ENCODE assay signal across 24 mouse cellular contexts in the genomic region with DNA sequence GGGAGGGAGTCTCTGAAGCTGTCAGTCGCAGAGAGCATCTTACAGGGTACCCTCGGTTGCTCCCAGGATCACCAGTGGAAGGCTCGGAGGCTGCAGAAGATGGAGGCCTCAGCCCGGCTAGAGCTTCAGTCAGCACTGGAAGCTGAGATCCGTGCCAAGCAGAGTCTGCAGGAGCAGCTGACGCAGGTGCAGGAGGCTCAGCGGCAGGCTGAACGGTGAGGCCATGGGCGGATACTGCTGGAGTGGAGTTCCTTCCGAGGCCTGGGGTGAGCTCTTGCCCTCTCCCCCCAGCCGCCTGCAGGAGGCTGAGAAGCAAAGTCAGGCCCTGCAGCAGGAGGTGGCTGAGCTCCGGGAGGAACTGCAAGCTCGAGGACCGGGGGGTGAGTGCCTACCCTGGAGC. TPM values are rescaled to one million over a fixed set of nuclear protein-coding genes. Genes with fewer than 3 reads are reported as not detected.
A peak's percentile ranks its signal among the peaks of the same experiment; 100 is the strongest.
DNase-seq lines count a peak whose midpoint lies in the region; ATAC-seq lines count a peak whose summit lies in the region.
"Had no signal": no experiment of that assay in that cellular context is flagged by ENCODE, and none has a peak within 500 bp of the region (broad histone marks: within the 10 kb centered on the region; RNA-seq: fewer than 3 reads in every experiment).

No protein-coding gene starts in this region.

- no peak overlapping the region for H3K4me2 ChIP-seq in intestine, embryonic 16.5 days (ENCODE audit: low read depth, low read length)
- H3K4me2 ChIP-seq: forebrain, embryonic 13.5 days; heart, embryonic 15.5 days; lung, embryonic 15.5 days; neural tube, embryonic 15.5 days had no signal

- no peaks in the 10 kb centered on the region for H3K27me3 ChIP-seq in intestine, embryonic 16.5 days (replicated peaks; ENCODE audit: control insufficient read depth, insufficient read depth, low read length)
- H3K27me3 ChIP-seq: forebrain, embryonic 13.5 days; heart, embryonic 15.5 days; lung, embryonic 15.5 days; neural tube, embryonic 15.5 days had no signal

- no peak overlapping the region for H3K27ac ChIP-seq in intestine, embryonic 16.5 days (ENCODE audit: low read length)
- H3K27ac ChIP-seq: forebrain, embryonic 13.5 days; heart, embryonic 15.5 days; lung, embryonic 15.5 days; neural tube, embryonic 15.5 days had no signal

- peaks cover 43% of the 10 kb centered on the region for H3K36me3 ChIP-seq in intestine, embryonic 16.5 days (ENCODE audit: control insufficient read depth, insufficient read depth, low read length)

- WGBS in intestine, embryonic 16.5 days: 74% methylated on average over 14 of the region's 14 CpGs

- H3K9me3 ChIP-seq in intestine, embryonic 16.5 days (ENCODE audit: control insufficient read depth, low read length): no peaks in the 10 kb centered on the region
- H3K9me3 ChIP-seq: forebrain, embryonic 13.5 days; G1E; heart, embryonic 15.5 days; lung, embryonic 15.5 days; neural tube, embryonic 15.5 days had no signal

- peak; percentile 80 for DNase-seq in cerebellum, adult 11-12 months
- no peak for DNase-seq in cerebellum, adult 11 months
- peak; percentile 85 for DNase-seq in brain, adult 2 months (ENCODE audit: low read depth, low spot score)
- peak; percentile 80 for DNase-seq in cerebellum, adult 9-10 months
- DNase-seq in cerebellum, postnatal 36 days: peak; percentile 69 to 70
- DNase-seq in frontal cortex, postnatal 25 days (ENCODE audit: low spot score in 2 of 2): no peak
- DNase-seq: adrenal gland, adult 8-10 months; gastrocnemius, postnatal 14 days; kidney, adult 9 months; kidney, postnatal 10 days; layer of hippocampus, postnatal 36 days; lung, postnatal 4 days; midbrain, embryonic 14.5 days; right cerebral cortex, postnatal 25 days; spleen, adult 18-20 months; thymus, adult 18-20 months; thymus, postnatal 36 days had no signal

- no peak for ATAC-seq in intestine, embryonic 16.5 days
- ATAC-seq: forebrain, embryonic 13.5 days; intestine, postnatal 0 days had no signal

- no peak overlapping the region for H3K9ac ChIP-seq in intestine, embryonic 16.5 days (ENCODE audit: low read depth, low read length)
- H3K9ac ChIP-seq: forebrain, embryonic 13.5 days; heart, embryonic 15.5 days; lung, embryonic 15.5 days; neural tube, embryonic 15.5 days had no signal

- H3K4me1 ChIP-seq in intestine, embryonic 16.5 days (ENCODE audit: control insufficient read depth, insufficient read depth, low read length): no peaks in the 10 kb centered on the region
- H3K4me1 ChIP-seq: forebrain, embryonic 13.5 days; heart, embryonic 15.5 days; neural tube, embryonic 15.5 days had no signal

- no peak overlapping the region for H3K4me3 ChIP-seq in intestine, embryonic 16.5 days (ENCODE audit: low read length)
- H3K4me3 ChIP-seq: forebrain, embryonic 13.5 days; heart, embryonic 15.5 days; lung, embryonic 15.5 days; neural tube, embryonic 15.5 days had no signal

RNA-seq across cellular contexts. Expression of gene Cdc42bpg, which starts 9.3 kb away (rescaled TPM):
- 1.2 and 1.5 TPM in 2 replicates for polyA plus RNA-seq in intestine, embryonic 16.5 days (2015; fragmentation: Nextera tagmentation; extraction: Ambion mirVana)

RNA-seq across cellular contexts. Expression of gene Men1, which starts 19.2 kb away (rescaled TPM):
- polyA plus RNA-seq in intestine, embryonic 16.5 days (2015; fragmentation: Nextera tagmentation; extraction: Ambion mirVana): 61.3 and 61.4 TPM in 2 replicates

RNA-seq across cellular contexts. Expression of gene Map4k2, which starts 25.4 kb away (rescaled TPM):
- 7.9 and 10.0 TPM in 2 replicates for polyA plus RNA-seq in intestine, embryonic 16.5 days (2015; fragmentation: Nextera tagmentation; extraction: Ambion mirVana)

RNA-seq across cellular contexts. Expression of gene Ehd1, which starts 39.0 kb away (rescaled TPM):
- 135 and 158 TPM in 2 replicates for polyA plus RNA-seq in intestine, embryonic 16.5 days (2015; fragmentation: Nextera tagmentation; extraction: Ambion mirVana)

RNA-seq across cellular contexts. Expression of gene Sf1, which starts 47.9 kb away (rescaled TPM):
- polyA plus RNA-seq in intestine, embryonic 16.5 days (2015; fragmentation: Nextera tagmentation; extraction: Ambion mirVana): 94.7 and 103 TPM in 2 replicates

Comparison
In these comparisons a context has a peak if more than half of its experiments do, and no peak if none do; other contexts are left out.
1. DNase-seq: peak in cerebellum, adult 11-12 months (single experiment), brain, adult 2 months (single experiment), cerebellum, adult 9-10 months (single experiment) and cerebellum, postnatal 36 days (2 of 2); none in cerebellum, adult 11 months (single experiment) and frontal cortex, postnatal 25 days (0 of 2).